Mouse (Mus musculus) lung, postnatal 25 days (tissue): ENCODE measurements at regions not wholly inside any gene's neighbourhood (a gene's known extent, or its start where the extent isn't known, plus 50 kb on each side); places are given as distances from the start of the nearest gene placed in this dataset.

ENCODE experiments used
- DNase-seq: peaks from one replicate; pipeline ENCODE4 v3.0.0; 2022; ENCODE audit warnings: low spot score

DNA sequence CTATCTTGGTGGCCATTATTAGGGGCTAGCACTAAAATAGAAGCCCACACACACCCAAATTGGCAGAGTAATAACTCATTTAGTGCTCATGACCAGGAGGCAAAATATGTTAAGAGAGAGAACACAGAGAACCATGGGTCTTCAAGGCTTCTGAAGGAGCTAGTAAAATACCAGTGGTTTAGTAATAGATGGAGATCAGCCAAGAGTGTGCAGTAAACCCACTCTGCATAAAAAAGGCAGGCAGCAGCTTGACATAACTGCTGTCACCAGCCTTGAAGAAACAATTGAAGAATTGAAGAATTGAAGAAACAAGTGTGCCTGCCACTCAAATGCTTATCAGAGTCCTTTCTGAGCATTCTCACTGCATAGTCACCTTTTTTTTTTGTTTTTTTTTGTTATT, 227.9 kb downstream of the Csl start:
- no peak for DNase-seq

DNA sequence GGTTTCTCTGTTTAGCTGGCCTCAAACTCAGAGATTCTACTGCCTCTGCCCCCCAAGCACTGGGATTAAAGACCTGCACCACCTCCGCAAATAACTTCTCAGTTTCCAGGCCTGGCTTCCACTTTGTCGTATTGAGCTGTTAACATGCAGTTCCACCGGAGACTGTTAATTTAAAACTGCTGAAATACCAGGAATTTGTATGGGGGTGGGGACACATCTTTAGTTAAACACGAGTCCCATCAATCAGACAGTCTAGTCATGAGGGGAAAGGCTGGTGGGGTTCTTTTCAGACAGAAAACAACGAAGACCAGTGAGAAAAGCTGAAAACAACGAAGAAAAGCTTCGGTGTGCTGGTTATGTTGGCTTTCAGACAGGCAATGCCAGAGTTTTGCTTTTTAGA, 227.5 kb downstream of the Csl start:
- no peak for DNase-seq

DNA sequence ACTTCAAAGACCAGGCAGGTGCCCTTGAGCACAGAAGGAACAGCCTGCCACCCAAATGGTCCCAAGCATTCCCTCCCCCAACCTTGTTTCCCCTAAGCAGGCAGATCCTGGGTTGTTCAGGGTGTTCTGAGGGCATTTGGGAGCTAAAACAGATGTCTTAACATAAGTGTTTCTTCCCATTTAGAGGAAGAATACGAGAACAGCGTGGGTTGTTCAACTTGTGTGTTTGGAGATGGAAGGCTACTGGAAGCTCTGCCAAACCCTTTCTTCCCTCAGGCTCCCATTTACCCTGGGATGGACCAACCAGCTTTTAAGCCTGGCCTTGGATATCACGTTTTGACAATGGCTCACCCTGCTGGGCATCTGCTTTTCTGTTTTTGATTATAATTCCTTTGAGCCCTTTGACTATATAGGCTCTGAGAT, 226.8 kb downstream of the Csl start:
- no peak for DNase-seq

DNA sequence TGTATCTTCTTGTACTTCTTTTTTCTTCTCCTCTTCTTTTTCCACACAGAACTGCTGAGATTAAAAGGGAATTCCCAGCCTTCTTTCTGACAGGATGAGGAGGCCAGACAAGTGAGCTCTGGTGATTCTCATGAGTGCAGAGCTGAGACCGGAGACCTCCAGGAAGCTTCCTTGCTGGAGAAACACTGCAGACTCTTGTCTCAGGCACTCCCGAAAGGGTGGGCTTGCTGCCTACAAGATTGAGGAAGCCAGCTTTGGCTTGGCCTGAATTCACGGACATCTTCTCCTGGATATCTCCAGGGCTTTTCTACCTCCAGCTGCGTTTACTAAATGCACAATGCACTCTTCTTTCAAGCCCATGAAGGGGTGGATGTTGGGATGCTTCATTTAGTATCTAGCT, 226.0 kb downstream of the Csl start:
- DNase-seq: no peak

DNA sequence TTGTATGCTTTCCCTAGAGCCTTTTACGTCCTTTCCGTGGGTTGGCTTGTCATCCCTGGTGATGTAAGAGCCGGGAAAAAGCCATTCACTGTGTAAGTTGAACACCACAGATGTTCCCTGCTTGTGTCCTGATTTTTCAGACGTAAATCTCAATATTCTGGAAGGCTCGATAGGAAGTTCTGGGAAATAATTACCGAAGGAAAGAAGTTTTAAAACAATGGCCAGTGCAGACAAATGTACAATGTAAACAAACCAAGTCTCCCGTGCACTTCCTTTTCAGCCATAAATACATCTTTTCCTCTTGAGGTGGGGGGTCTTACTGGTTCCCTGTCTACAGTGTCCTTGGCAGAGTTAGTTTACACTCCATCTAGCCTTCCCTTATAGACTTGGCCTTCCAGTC, 225.2 kb downstream of the Csl start:
- DNase-seq: no peak

DNA sequence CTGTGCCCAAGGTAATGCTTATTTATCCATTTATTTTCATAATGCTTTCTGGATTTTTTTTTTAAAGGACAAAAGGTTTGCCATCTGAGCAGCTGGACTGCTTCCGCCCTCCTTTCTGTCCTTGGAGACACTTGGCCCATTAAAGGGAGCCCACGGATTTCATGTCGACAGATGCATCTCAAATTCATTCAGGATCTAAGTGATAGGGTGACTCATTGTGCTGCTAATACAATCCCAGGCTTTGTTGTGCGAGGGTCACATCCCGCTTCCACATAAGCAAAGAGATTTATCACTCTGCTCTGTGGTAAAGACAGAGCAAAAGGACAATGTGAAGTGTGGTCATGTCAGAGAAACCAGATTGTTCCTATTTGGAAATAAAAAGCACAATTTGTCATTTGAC, 220.8 kb downstream of the Csl start:
- no peak for DNase-seq

DNA sequence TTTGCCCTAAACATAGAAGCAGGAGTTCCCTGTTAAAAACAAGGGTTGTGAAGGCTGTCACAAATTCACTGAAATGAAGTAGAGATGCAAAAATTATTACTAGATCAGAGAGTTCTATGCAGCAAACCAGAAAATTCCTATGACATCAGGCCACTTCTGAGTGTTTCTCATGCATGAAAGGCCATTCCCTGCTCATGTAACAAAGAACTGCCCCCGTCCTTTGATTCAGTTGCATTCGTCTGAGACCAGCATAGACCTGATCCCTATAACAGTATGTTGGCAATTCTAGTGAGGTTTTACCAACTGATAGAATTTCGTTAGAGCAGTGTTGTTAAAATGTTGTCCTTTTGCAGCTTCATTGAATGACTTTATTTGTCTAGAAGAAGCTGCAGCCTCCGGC, 207.1 kb downstream of the Csl start:
- DNase-seq: no peak

DNA sequence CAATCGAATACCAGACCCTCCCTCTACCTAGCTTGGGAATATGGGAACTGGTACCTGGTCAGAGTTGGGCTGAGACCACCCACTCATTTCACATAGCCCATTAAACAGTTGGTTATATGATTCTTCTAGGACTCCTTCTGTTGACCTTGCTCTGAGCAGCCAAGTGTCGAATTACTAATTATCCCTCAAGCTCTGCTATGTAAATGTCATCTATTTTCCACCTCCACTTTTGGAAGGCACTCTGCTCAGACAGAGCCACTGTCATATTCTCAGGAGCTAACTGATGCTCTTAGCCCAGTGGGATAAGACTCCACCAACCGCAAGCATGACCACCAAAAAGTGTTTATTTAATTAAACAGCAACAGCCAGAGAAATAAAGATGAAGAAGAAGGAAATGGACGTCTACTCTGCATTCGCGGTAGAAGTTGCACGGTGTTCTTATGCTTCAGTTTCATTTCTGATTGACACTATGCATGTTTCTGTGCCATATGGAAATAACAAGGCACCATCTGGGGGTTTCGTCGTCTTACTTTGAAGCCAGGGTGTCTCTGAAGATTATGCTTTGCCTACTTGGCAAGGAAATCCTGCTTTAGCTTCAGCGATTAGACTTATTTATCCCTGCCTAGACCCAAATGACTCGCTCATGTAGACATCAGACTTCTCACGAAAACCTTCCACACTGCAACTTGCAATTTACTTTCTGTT, 206.5 kb downstream of the Csl start:
- no peak for DNase-seq

DNA sequence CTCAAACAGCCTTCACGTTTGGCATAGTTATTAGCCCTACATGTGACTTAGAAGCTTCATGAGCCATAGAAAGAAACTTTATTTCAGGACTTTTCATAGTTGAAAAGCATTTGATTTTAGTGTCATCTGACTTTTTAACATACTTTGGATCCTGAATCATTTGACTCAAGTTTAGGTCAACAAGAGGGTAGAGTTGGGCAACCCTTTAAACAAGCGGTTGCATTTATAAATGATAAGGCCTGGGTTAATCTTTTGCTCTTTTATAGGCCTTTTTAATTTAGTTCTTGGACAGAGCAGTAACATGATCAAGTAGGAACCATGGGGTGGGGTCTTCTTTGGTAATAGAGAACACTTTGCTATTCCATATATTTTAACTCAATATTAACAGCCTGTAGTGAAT, 204.4 kb downstream of the Csl start:
- DNase-seq: no peak

DNA sequence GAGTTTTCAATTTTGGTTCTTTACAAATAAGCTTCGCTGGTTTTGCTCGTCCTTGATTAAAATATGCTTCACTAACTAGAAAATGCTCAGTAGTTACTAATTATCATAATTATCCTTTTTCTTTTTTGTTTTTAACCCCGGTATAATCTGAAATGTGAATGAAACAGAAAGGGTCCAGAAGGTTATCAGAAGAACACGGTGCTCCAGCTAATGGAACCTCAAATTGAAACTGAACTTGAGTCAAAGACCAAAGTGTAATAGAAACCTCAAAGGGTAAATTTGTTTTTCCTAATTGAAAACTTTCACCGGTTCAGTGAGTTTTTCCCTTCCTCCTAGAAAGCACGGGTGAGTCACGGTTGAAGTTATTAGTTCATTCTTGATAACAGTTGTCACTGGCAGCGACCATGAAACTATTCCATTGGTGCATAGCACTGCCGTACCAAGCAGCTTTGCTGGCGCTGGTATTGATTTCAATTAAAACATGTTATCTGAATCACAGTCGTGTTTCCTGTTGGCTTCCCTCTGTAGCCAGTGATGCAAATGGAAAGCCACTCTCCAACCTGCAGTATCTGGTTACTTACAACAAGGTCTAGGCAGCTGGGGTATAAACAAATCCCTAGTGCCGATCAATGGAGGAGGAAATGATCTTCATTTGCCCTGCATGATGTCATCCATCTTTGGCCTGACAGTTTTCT, 203.7 kb downstream of the Csl start:
- DNase-seq: no peak

DNA sequence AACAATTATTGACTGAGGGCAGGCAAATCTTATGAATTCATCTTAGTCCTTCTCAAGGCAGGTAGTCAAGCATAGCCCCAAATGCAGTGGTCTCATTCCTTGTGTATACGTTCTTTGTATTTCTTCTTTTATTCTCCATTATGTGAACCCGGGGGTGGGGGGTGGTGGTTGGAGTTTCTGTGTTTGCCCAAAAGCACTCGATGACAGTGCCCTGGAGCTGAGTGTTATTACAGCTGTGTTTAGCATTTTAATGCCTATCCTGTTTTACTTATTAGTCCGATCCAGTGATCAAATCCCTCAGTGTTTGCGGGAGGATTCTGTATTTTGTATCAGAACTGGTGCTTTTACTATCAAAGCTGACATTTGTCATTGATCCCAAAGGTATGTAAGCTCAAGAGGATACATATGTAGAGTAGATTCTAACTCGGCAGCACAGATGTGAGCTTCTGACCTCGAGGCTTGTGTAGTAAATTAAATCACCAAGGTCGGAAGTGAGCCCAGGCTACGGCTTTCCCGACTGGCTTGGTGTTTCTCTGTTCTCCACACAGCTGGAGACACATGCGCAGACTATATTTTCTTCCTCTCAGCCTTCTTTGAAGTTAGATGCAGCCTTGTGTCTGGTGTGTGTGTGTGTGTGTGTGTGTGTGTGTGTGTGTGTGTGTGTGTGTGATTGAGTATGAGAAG, 203.0 kb downstream of the Csl start:
- DNase-seq: no peak

DNA sequence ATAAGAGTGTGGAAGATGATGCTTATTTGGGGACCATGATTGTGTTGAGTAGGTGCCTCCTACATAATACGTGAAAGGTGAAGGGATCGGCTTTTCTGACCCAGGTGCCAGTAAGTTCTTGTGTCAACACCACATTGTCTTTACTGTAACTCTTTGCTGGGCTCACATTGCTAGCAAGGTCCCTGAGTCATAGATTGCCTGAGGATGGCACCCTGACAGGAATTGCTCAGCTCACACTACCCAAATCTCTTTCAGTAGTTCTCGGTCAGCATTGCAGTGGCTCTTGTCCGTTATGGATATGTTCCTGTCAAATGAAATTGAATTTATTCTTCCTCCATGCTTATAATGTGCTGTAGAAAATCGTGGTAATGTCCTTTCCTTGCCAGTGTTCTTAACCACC, 200.8 kb downstream of the Csl start:
- DNase-seq: no peak

DNA sequence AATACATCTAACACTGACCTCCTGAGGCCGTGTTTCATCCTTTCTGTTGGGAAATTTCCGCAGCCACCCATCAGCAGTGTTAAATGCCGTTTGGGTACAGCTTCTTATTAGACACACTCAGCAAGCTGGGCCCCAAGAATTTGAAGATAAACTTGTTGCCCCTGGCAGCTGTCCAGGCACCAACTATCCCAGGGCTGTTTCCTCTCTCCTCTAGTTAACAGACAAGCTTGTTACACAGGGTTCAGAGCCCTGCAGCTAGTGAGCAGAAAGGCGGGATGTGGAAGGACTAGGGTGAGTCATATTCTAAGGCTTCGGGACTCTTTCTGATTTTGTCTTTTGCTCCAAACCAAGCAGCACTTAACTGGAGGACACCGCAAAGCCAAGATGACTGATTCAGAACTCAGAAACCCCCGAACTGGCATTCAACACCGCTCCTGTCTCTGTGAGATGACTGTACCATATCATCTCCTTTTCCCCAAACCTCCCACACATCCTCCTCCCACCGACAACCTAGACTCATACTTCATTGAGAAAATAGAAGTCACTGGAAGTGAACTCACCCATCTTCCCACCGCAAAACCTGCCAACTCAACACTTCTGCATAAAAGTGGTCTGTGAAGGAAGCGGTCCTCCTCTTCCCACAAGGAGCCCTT, 198.2 kb downstream of the Csl start:
- no peak for DNase-seq

DNA sequence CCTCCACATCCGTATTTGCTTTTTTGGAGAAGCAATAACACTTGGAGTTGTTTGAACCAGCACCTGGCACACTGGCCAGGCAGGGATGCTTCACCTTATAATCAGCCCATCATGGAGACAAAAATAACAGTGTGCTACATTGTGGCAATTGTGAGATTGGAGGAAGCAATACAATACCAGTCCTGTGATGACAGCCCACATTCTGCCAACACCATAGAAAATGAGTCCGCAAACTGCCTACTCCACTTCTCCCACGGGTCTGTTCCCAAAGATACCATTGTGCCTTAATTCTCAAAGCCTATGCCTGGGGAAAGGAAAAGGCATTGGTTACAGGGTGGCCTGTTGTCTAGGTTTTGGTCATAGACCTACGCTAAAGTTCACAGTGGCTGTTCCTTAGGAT, 194.9 kb downstream of the Csl start:
- no peak for DNase-seq

DNA sequence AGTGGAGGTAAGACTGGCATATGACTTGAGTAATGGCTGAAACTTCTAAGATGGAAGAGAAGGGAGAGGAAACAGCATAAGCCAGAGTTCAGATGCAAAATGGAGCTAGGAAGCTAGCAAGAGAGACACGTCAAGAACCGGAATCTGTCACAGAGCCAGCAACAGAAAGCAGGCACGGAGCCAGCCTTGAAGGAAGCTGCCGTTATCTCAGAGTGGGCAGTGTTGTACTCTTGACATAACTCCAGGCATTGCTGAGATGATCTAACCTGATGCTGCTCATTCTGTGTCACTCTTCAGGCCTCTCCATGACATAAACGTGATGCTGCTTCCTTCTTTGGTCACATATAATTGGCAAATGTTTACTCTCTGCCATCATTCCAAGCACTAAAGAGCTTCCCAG, 191.0 kb downstream of the Csl start:
- DNase-seq: peak; percentile 67

DNA sequence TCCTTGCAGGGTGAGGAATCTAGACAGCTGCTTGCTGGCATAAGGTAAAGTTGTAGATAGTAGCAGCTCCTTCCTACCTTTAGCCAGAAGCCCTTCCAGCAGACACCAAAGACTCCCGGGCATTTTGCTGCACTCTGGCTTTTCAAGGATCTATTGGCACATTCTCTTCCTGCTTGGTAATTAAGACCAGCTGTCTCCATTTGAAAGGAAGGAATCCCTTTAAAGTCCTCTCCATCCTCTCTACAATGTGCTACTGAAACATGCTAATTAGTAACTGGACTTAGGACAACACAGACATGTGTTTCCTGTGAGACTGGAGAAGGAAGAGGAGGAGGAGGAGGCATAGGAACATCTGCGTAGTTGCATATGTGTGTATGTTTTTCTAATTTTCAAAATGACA, 189.3 kb downstream of the Csl start:
- DNase-seq: no peak

DNA sequence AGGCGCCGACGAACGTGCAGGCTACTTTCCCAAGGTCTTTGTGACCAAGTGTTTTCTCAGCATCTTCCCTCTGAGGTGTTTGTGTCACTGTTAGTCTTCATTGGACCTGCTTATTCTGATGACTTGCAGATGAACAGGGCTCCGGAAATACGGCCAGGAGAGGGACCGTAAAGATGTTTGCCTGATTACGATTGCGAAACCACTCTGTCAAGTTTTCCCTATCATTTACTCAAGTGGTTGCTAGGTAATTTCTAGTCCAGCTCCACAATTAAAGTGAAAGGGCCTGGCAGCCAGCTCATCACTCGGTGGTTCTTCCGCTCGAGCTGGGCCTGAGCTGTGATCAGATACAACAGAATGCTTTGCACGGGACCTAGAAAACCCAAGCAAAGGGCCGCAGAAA, 185.5 kb downstream of the Csl start:
- DNase-seq: peak; percentile 24

DNA sequence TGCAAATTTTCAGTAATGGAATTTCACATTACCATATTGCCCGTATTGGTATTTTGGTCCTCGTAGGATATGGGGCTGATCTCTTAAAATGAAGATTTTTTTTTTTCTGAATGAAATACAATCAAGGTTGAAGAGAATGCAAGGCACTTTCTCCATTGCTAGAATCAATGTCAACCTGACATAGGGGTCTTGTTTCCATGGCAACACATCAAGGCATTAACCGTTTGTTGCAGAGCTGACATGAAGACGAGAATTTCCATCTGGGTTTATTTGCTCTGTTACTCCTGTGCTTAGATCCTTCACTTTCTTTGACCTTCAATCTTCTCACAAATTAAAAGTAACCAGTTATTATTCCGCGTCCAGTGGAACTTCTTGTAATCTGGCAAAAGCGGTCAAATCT, 184.2 kb downstream of the Csl start:
- no peak for DNase-seq

DNA sequence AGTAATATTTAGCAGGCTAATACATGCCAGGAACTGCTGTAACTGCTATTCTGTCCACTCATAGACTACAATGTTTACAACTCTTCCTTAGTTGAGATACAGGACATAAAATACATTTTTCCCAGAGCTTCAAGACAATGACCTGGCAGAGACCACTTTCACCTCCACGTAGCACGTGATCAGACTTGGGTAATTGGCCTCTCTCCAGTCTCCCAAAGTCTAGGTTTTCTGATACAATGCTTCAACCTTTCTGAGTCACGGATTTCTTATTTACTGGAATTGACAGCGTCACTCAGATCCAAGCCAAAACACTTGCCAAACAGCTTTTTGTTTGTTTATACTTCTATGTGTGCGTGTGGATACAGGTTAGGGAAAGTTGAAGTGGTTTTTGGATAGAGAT, 183.2 kb downstream of the Csl start:
- no peak for DNase-seq

DNA sequence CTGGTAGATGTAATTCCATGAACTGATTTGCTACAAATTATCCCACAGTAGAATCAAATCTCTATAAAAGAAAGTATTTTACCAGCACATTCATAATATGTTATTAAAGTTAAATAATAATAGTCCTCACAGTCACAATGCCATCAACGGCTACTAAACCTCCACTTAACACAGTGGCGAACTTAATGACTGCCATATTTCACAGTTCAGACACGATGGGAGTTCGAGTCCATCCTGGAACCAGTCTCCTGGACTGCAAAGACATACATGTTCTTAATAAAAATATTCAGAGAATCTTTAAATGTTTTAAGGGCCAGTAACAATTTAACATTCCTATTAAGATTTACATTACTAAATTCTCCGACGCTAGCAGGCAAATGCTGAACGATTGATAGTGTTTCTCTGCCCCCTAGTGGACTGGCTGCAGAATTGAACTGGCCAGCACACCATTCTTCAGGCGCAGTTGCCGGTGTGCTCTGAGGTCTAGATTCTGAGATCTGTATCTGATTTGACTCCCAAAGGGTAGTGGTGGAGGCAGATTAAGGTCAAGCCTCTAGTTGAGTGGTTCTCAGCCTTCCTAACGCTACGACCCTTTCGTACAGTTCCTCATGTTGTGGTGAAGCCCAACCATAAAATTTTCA, 182.3 kb downstream of the Csl start:
- peak; percentile 69 for DNase-seq

DNA sequence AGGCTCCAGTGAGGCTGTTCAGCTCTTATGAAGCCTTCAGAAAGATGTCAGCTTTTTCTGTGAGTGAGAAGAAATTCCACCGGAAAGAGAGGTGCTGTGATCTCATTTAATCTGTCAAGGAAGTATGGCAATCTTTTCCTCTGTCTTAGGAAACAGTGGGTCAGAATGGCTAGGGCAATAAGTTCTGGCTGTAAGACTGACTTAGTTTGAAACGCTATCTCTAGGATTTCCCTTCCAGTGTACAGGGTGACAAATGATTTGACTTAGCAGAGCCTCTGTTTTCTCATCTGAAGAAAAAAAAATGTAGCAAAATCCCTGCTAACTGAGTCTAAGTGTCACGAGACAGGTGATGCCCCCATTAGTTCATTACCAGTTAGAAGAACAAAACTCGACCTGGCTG, 181.1 kb downstream of the Csl start:
- no peak for DNase-seq

DNA sequence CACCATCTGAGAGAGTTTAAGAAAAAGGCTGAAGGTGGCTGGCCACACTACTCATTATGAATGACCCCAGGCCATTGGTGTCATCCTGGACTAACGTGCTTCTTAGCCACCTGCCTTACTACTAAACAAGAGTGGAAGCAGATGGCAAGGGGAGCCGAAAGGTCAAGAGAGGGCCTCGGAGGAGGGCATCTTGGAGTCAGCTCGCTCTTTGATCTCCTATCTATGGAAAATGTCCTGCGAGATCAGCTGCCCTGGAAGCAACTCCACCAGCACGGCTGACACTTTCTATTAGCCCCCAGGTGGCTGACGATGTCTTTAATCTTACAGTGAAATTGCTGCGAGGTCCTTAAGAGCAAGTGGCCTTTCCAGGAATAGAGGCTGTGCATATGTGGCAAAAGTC, 179.3 kb downstream of the Csl start:
- DNase-seq: no peak

DNA sequence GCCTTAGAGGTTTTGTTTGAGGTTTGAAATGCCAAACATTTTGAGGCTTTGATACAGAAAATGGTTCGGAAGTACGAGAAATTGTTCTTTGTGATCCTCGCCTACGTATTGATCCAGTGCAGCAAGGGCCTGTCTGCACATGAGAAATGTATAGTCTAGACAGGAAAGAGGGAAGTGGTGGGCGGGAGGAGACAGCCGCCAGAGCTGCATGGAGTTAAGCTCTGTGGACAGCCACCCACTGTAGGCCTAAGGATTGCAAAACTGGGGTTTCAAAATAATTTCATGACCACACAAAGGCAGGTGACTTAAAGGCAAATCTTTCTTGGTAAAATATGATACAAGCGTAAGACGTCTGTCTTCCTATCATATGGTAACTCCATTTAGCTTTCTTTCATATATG, 178.4 kb downstream of the Csl start:
- DNase-seq: no peak
